Mouse (Mus musculus): ENCODE results near the gene Rhoa.

Rhoa gene

DNA sequence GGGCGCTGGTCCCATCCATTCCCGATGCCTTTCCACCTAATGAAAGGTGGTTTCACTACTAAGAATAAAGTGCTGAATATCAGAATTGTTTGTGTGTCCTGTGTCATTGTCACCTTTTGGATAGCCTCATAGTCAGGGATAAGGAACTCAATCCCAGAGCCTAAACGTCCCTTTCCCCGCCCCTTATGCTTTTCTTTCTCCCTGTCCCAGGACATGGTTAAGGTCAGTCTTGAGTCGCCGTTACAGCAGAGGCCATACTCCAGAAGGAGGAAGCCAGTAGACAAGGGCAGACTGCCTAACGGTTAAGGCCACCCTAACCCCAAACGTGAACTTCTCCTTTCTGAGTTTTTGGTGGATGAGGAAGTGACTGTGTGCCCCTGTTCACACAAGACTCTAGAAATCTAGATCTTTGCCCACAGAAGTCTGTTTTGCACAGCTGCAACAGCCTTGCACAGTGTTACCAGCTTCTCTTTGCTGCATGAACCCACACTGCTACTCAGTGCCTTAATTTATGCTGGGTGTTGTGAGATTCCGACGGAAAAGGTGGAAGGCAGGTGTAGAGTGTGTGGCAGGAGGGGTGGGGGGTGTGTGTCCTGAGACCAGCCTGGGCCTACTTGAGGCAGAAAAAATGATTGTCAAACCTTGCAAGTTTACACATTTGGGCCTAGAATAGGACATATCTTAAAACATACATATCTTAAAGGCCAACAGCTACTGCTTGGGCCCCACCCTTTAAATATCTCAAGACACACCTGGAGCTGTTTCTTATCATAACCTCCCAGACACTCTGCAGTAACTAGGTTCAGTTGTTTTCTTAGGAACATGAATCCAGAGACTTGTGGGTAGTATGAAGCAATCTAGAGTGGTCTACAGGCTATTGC is 34.6 kb downstream of the Rhoa start:
- Histone ChIP-seq H3K27me3 (ENCODE audit: insufficient read depth, low read length) (no peaks in the 10 kb centered on the region), H3K36me3 (ENCODE audit: insufficient read depth, low read length) (peaks cover 38% of the 10 kb centered on the region), H3K9me3 (ENCODE audit: low read length) (no peaks in the 10 kb centered on the region), H3K4me1 (replicated peaks; ENCODE audit: low read depth, low read length) (peaks cover 52% of the 10 kb centered on the region), H3K4me3 (replicated peaks; ENCODE audit: low read length) (peak overlapping the region; percentile 96)
- no peak for TF ChIP-seq POU5F1 (IDR thresholded peaks at IDR 0.05; ENCODE audit: borderline replicate concordance, low read length)
- TF ChIP-seq CTCF (conservative IDR thresholded peaks at IDR 0.05; ENCODE audit: low read length), result no peak
- TF ChIP-seq NANOG (IDR thresholded peaks at IDR 0.05; ENCODE audit: borderline replicate concordance, low read length), result no peak

DNA sequence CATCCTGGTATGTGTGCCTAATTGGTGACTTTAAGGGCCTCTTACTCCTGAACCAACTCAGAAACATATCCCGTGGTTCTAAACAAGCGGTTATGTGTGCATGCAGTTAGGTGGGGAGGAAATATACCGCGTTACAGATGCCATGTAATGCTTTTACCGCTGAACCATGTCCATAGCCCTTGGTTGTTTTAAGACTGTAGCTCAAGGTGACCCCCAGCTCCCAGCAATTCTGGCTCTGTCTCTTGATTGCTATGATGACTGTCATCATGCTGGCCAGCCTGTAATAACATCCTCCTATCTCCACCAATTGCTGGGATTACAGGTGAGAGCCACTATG is 35.2 kb downstream of the Rhoa start:
- peak overlapping the region; percentile 96 for H3K4me3 ChIP-seq (replicated peaks; ENCODE audit: low read length)
- H3K9me3 ChIP-seq (ENCODE audit: low read length), result no peaks in the 10 kb centered on the region
- H3K27me3 ChIP-seq (ENCODE audit: insufficient read depth, low read length), result no peaks in the 10 kb centered on the region
- H3K36me3 ChIP-seq (ENCODE audit: insufficient read depth, low read length), result peaks cover 32% of the 10 kb centered on the region
- peaks cover 58% of the 10 kb centered on the region for H3K4me1 ChIP-seq (replicated peaks; ENCODE audit: low read depth, low read length)
- TF ChIP-seq POU5F1 (IDR thresholded peaks at IDR 0.05; ENCODE audit: borderline replicate concordance, low read length), result no peak

DNA sequence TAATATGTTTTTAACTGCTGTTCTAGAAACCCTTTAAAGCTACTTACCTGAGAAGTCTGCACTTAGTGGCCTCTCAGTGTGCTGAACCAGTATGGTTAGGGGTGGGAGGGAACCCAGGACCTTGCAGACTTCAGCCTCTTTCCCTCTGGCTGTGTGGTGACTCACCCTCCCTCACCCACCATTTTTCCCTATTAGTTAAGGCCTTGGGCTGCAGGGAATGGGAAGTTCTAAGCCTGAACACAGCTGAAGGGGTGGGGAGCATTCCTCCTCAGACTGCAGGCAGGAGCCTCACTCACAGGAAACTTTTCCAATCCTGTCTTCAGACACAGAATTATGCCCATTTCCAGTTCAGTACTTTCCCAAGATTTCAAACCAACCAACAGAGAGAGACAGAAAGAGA is 35.9 kb downstream of the Rhoa start:
- no peaks in the 10 kb centered on the region for H3K27me3 ChIP-seq (ENCODE audit: insufficient read depth, low read length)
- no peaks in the 10 kb centered on the region for H3K9me3 ChIP-seq (ENCODE audit: low read length)
- H3K4me1 ChIP-seq (replicated peaks; ENCODE audit: low read depth, low read length), result peaks cover 63% of the 10 kb centered on the region
- peak overlapping the region; percentile 96 for H3K4me3 ChIP-seq (replicated peaks; ENCODE audit: low read length)
- peaks cover 26% of the 10 kb centered on the region for H3K36me3 ChIP-seq (ENCODE audit: insufficient read depth, low read length)
- TF ChIP-seq NANOG (IDR thresholded peaks at IDR 0.05; ENCODE audit: borderline replicate concordance, low read length), result no peak
- no peak for TF ChIP-seq CTCF (conservative IDR thresholded peaks at IDR 0.05; ENCODE audit: low read length)
- TF ChIP-seq POU5F1 (IDR thresholded peaks at IDR 0.05; ENCODE audit: borderline replicate concordance, low read length), result no peak

DNA sequence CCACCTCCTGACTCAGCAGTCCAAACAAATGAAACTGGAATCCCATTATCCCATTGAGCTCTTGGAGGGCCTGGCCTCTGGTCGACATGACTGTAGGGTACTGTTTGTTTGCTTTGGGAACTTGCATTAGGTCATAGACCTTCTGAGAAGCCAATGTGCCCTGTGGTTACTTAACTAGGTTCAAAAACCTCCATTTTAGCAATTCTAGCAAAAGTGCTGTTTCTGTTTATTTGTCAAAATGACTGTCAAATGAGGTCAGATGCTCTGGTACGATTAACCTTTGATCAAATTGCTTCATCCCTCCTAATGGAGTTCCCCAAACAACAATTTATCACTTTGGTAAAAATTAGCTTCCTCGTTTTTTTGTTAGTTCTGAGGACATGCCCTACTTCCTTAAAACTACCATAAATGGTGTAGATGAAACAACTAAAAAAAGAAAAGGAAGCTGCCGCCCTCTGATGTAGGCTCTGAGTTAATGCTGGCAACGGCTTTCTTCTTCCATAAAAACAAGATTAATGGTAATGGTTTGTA is 36.4 kb downstream of the Rhoa start:
- no peaks in the 10 kb centered on the region for H3K27me3 ChIP-seq (ENCODE audit: insufficient read depth, low read length)
- H3K4me1 ChIP-seq (replicated peaks; ENCODE audit: low read depth, low read length), result peaks cover 68% of the 10 kb centered on the region
- H3K4me3 ChIP-seq (replicated peaks; ENCODE audit: low read length), result no peak overlapping the region
- H3K9me3 ChIP-seq (ENCODE audit: low read length), result no peaks in the 10 kb centered on the region
- H3K36me3 ChIP-seq (ENCODE audit: insufficient read depth, low read length), result peaks cover 26% of the 10 kb centered on the region
- no peak for TF ChIP-seq NANOG (IDR thresholded peaks at IDR 0.05; ENCODE audit: borderline replicate concordance, low read length)
- no peak for TF ChIP-seq POU5F1 (IDR thresholded peaks at IDR 0.05; ENCODE audit: borderline replicate concordance, low read length)
- TF ChIP-seq CTCF (conservative IDR thresholded peaks at IDR 0.05; ENCODE audit: low read length), result no peak

DNA sequence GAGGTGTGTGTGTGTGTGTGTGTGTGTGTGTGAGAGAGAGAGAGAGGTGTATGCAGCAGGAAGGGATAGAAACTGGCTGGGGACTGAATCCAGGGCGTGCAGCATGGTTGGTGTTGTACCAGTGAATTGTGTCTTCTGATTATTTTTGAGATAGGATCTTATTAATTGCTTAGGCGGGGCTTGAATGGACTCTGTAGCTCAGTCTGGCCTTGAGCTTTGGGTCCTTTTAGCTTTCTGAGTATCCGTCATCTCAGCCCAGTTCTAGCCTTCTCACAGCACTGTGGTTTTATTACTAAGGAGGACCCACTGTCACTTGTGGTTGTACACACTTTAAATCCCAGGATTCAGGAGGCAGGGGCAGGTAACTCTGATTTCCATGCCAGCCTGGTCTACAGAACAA is 37.4 kb downstream of the Rhoa start:
- Histone ChIP-seq H3K4me1 (replicated peaks; ENCODE audit: low read depth, low read length) (peaks cover 61% of the 10 kb centered on the region), H3K4me3 (replicated peaks; ENCODE audit: low read length) (no peak overlapping the region), H3K9me3 (ENCODE audit: low read length) (no peaks in the 10 kb centered on the region), H3K27me3 (ENCODE audit: insufficient read depth, low read length) (no peaks in the 10 kb centered on the region), H3K36me3 (ENCODE audit: insufficient read depth, low read length) (peaks cover 21% of the 10 kb centered on the region)
- TF ChIP-seq CTCF (conservative IDR thresholded peaks at IDR 0.05; ENCODE audit: low read length) (no peak), NANOG (IDR thresholded peaks at IDR 0.05; ENCODE audit: borderline replicate concordance, low read length) (no peak), POU5F1 (IDR thresholded peaks at IDR 0.05; ENCODE audit: borderline replicate concordance, low read length) (no peak)

DNA sequence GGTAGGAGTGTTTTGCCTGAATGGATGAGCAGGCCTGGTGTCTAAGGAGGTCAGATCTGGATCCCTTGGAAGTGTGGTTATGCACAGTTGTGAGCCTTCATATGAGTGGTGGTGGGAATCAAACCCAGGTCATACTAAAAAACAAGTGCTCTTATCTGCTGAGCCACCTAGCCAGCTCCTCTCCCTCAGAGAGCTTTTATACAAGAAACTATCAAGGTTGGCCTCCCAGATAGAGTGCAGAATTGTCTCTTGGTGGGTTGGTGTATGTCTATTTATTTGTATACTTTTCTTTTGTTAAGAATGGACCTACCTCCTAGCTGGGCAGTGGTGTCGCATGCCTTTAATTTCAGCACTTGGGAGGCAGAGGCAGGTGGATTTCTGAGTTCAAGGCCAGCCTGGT is 37.9 kb downstream of the Rhoa start:
- H3K4me1 ChIP-seq (replicated peaks; ENCODE audit: low read depth, low read length), result peaks cover 64% of the 10 kb centered on the region
- no peaks in the 10 kb centered on the region for H3K9me3 ChIP-seq (ENCODE audit: low read length)
- peaks cover 21% of the 10 kb centered on the region for H3K36me3 ChIP-seq (ENCODE audit: insufficient read depth, low read length)
- H3K4me3 ChIP-seq (replicated peaks; ENCODE audit: low read length), result no peak overlapping the region
- H3K27me3 ChIP-seq (ENCODE audit: insufficient read depth, low read length), result no peaks in the 10 kb centered on the region
- TF ChIP-seq POU5F1 (IDR thresholded peaks at IDR 0.05; ENCODE audit: borderline replicate concordance, low read length) (no peak), NANOG (IDR thresholded peaks at IDR 0.05; ENCODE audit: borderline replicate concordance, low read length) (no peak), CTCF (conservative IDR thresholded peaks at IDR 0.05; ENCODE audit: low read length) (no peak)

DNA sequence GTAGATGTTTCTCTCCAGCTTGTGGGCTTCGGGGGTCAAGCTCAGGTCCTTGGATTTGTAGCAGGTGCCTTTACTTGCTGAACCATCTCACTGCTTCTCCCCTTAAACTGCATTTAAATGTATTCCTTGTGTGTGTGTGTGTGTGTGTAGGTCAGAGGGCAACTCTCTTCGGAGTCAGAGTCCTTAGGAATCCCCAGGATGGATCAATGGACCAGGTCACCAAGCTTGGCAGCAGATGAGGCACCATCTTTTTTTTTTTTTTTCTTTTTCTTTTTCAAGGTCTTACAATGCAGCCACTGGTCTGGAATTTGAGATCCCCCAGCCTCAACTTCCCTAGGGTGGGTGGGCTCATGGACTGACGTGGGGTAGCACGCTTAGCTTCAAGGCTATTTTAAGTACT is 38.5 kb downstream of the Rhoa start:
- TF ChIP-seq POU5F1 (IDR thresholded peaks at IDR 0.05; ENCODE audit: borderline replicate concordance, low read length) (no peak), NANOG (IDR thresholded peaks at IDR 0.05; ENCODE audit: borderline replicate concordance, low read length) (no peak), CTCF (conservative IDR thresholded peaks at IDR 0.05; ENCODE audit: low read length) (no peak)
- H3K36me3 ChIP-seq (ENCODE audit: insufficient read depth, low read length), result peaks cover 21% of the 10 kb centered on the region
- no peak overlapping the region for H3K4me3 ChIP-seq (replicated peaks; ENCODE audit: low read length)
- H3K27me3 ChIP-seq (ENCODE audit: insufficient read depth, low read length), result no peaks in the 10 kb centered on the region
- H3K4me1 ChIP-seq (replicated peaks; ENCODE audit: low read depth, low read length), result peaks cover 69% of the 10 kb centered on the region
- no peaks in the 10 kb centered on the region for H3K9me3 ChIP-seq (ENCODE audit: low read length)

DNA sequence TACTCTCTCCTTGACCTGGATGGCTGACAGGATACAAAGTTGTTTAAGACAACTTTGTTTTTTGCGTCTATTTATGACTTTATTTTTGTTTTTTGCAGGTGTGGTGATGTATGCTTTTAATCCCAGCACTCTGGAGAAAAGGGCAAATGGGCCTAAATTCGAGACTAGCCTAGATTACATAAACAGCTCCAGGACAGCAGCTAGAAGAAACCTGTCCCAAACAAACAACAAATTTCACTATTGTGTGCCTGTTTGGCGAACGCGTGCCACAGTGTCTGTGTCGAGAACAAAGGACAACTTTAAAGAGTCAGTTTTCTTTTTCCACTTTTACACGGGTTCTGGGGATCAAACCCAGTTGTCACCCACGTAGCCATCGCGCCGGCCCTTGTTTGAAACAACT is 41.1 kb downstream of the Rhoa start:
- Histone ChIP-seq H3K36me3 (ENCODE audit: insufficient read depth, low read length) (peaks cover 23% of the 10 kb centered on the region), H3K27me3 (ENCODE audit: insufficient read depth, low read length) (no peaks in the 10 kb centered on the region), H3K4me3 (replicated peaks; ENCODE audit: low read length) (peak overlapping the region; percentile 94), H3K4me1 (replicated peaks; ENCODE audit: low read depth, low read length) (peaks cover 47% of the 10 kb centered on the region), H3K9me3 (ENCODE audit: low read length) (no peaks in the 10 kb centered on the region)
- TF ChIP-seq POU5F1 (IDR thresholded peaks at IDR 0.05; ENCODE audit: borderline replicate concordance, low read length), result no peak
- TF ChIP-seq NANOG (IDR thresholded peaks at IDR 0.05; ENCODE audit: borderline replicate concordance, low read length), result no peak
- TF ChIP-seq CTCF (conservative IDR thresholded peaks at IDR 0.05; ENCODE audit: low read length), result no peak
